Mouse (Mus musculus): ENCODE data around the gene Nfib. TPM values are rescaled to one million over a fixed set of nuclear protein-coding genes. Genes with fewer than 3 reads are reported as not detected.

Nfib gene
- polyA plus RNA-seq, 1 experiment from 2014 or later: 31.8 TPM

DNA sequence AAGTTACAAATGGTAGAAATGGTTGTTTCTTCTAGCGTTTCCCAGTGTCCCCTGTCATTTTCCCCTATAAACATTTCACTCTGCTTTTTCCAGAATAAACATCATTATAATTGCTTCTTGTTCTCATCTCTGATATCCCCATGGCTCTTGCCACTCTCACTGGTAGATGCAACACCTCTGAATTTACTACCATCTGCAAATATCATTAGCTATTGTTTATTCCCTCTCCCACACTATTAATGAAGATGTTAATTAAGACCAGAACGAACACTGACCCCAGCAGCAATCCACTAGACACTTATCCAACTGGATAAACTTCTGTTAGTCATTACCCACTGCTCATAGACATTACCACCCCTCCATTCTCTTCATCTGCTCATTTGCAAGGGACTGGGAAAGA lies 176.6 kb downstream of the Nfib start:
- no peak overlapping the region for H3K27ac ChIP-seq (replicated peaks; ENCODE audit: low read depth, low read length)
- H3K27me3 ChIP-seq (ENCODE audit: control insufficient read depth, insufficient read depth, low read length): no peaks in the 10 kb centered on the region
- H3K36me3 ChIP-seq (ENCODE audit: control insufficient read depth, insufficient read depth, low read length): no peaks in the 10 kb centered on the region
- H3K4me1 ChIP-seq (ENCODE audit: control insufficient read depth, insufficient read depth, low read length): peaks cover 9% of the 10 kb centered on the region
- ATAC-seq (ENCODE audit: insufficient number of reproducible peaks, low FRiP score, low TSS enrichment, low read depth) (no peak), DNase-seq (ENCODE audit: low spot score) (no peak)
- no peaks in the 10 kb centered on the region for H3K9me3 ChIP-seq (ENCODE audit: control insufficient read depth, low read length)
- 39% methylated on average over 2 of the region's 2 CpGs for WGBS
- H3K4me3 ChIP-seq (ENCODE audit: low read depth, low read length): no peak overlapping the region
- H3K4me2 ChIP-seq (ENCODE audit: low read depth, severe bottlenecking): no peak overlapping the region
- no peak overlapping the region for H3K9ac ChIP-seq (ENCODE audit: low read length)

GRCm38 (mm10) chr4:82519935-82520334 lies 185.6 kb downstream of the Nfib start:
- Histone ChIP-seq H3K27me3 (ENCODE audit: control insufficient read depth, insufficient read depth, low read length) (no peaks in the 10 kb centered on the region), H3K9me3 (ENCODE audit: control insufficient read depth, low read length) (no peaks in the 10 kb centered on the region), H3K4me2 (ENCODE audit: low read depth, severe bottlenecking) (no peak overlapping the region), H3K36me3 (ENCODE audit: control insufficient read depth, insufficient read depth, low read length) (no peaks in the 10 kb centered on the region), H3K27ac (replicated peaks; ENCODE audit: low read depth, low read length) (no peak overlapping the region), H3K4me3 (ENCODE audit: low read depth, low read length) (no peak overlapping the region), H3K9ac (ENCODE audit: low read length) (no peak overlapping the region), H3K4me1 (ENCODE audit: control insufficient read depth, insufficient read depth, low read length) (no peaks in the 10 kb centered on the region)
- ATAC-seq (ENCODE audit: insufficient number of reproducible peaks, low FRiP score, low TSS enrichment, low read depth) (no peak), DNase-seq (ENCODE audit: low spot score) (peak; percentile 19)
- 88% methylated on average over 4 of the region's 4 CpGs for WGBS

GRCm38 (mm10) chr4:82518132-82518531 lies 187.4 kb downstream of the Nfib start:
- Histone ChIP-seq H3K27ac (replicated peaks; ENCODE audit: low read depth, low read length) (no peak overlapping the region), H3K4me3 (ENCODE audit: low read depth, low read length) (no peak overlapping the region), H3K9me3 (ENCODE audit: control insufficient read depth, low read length) (no peaks in the 10 kb centered on the region), H3K4me1 (ENCODE audit: control insufficient read depth, insufficient read depth, low read length) (no peaks in the 10 kb centered on the region), H3K9ac (ENCODE audit: low read length) (no peak overlapping the region), H3K27me3 (ENCODE audit: control insufficient read depth, insufficient read depth, low read length) (no peaks in the 10 kb centered on the region), H3K4me2 (ENCODE audit: low read depth, severe bottlenecking) (no peak overlapping the region), H3K36me3 (ENCODE audit: control insufficient read depth, insufficient read depth, low read length) (no peaks in the 10 kb centered on the region)
- no peak for ATAC-seq (ENCODE audit: insufficient number of reproducible peaks, low FRiP score, low TSS enrichment, low read depth)
- no peak for DNase-seq (ENCODE audit: low spot score)
- 71% methylated on average over 1 of the region's 1 CpGs for WGBS

GRCm38 (mm10) chr4:82517311-82517710 lies 188.2 kb downstream of the Nfib start:
- Histone ChIP-seq H3K36me3 (ENCODE audit: control insufficient read depth, insufficient read depth, low read length) (no peaks in the 10 kb centered on the region), H3K27me3 (ENCODE audit: control insufficient read depth, insufficient read depth, low read length) (no peaks in the 10 kb centered on the region), H3K4me2 (ENCODE audit: low read depth, severe bottlenecking) (no peak overlapping the region), H3K4me1 (ENCODE audit: control insufficient read depth, insufficient read depth, low read length) (0 out of 2 replicates have a peak, but pooled peaks cover under 1% of the 10 kb centered on the region), H3K9me3 (ENCODE audit: control insufficient read depth, low read length) (no peaks in the 10 kb centered on the region), H3K9ac (ENCODE audit: low read length) (no peak overlapping the region), H3K27ac (replicated peaks; ENCODE audit: low read depth, low read length) (no peak overlapping the region), H3K4me3 (ENCODE audit: low read depth, low read length) (no peak overlapping the region)
- ATAC-seq (ENCODE audit: insufficient number of reproducible peaks, low FRiP score, low TSS enrichment, low read depth) (no peak), DNase-seq (ENCODE audit: low spot score) (peak; percentile 11)
- 84% methylated on average over 7 of the region's 7 CpGs for WGBS

GRCm38 (mm10) chr4:82516211-82516795 lies 189.2 kb downstream of the Nfib start:
- H3K36me3 ChIP-seq (ENCODE audit: control insufficient read depth, insufficient read depth, low read length): no peaks in the 10 kb centered on the region
- DNase-seq (ENCODE audit: low spot score) (peak; percentile 14), ATAC-seq (ENCODE audit: insufficient number of reproducible peaks, low FRiP score, low TSS enrichment, low read depth) (no peak)
- no peak overlapping the region for H3K4me3 ChIP-seq (ENCODE audit: low read depth, low read length)
- H3K9ac ChIP-seq (ENCODE audit: low read length): no peak overlapping the region
- peaks cover 7% of the 10 kb centered on the region for H3K4me1 ChIP-seq (ENCODE audit: control insufficient read depth, insufficient read depth, low read length)
- no peaks in the 10 kb centered on the region for H3K27me3 ChIP-seq (ENCODE audit: control insufficient read depth, insufficient read depth, low read length)
- no peaks in the 10 kb centered on the region for H3K9me3 ChIP-seq (ENCODE audit: control insufficient read depth, low read length)
- H3K27ac ChIP-seq (replicated peaks; ENCODE audit: low read depth, low read length): no peak overlapping the region
- H3K4me2 ChIP-seq (ENCODE audit: low read depth, severe bottlenecking): no peak overlapping the region
- 82% methylated on average over 6 of the region's 6 CpGs for WGBS

GRCm38 (mm10) chr4:82514921-82515320 lies 190.6 kb downstream of the Nfib start:
- WGBS: 90% methylated on average over 8 of the region's 8 CpGs
- ATAC-seq (ENCODE audit: insufficient number of reproducible peaks, low FRiP score, low TSS enrichment, low read depth): no peak

GRCm38 (mm10) chr4:82514373-82514772 lies 191.2 kb downstream of the Nfib start:
- no peak overlapping the region for H3K4me3 ChIP-seq (ENCODE audit: low read depth, low read length)
- H3K9ac ChIP-seq (ENCODE audit: low read length): no peak overlapping the region
- ATAC-seq (ENCODE audit: insufficient number of reproducible peaks, low FRiP score, low TSS enrichment, low read depth) (no peak), DNase-seq (ENCODE audit: low spot score) (peak; percentile 19)
- H3K9me3 ChIP-seq (ENCODE audit: control insufficient read depth, low read length): no peaks in the 10 kb centered on the region
- no peak overlapping the region for H3K4me2 ChIP-seq (ENCODE audit: low read depth, severe bottlenecking)
- no peaks in the 10 kb centered on the region for H3K36me3 ChIP-seq (ENCODE audit: control insufficient read depth, insufficient read depth, low read length)
- WGBS: 45% methylated on average over 1 of the region's 1 CpGs
- no peaks in the 10 kb centered on the region for H3K27me3 ChIP-seq (ENCODE audit: control insufficient read depth, insufficient read depth, low read length)
- H3K4me1 ChIP-seq (ENCODE audit: control insufficient read depth, insufficient read depth, low read length): peaks cover 22% of the 10 kb centered on the region
- H3K27ac ChIP-seq (replicated peaks; ENCODE audit: low read depth, low read length): no peak overlapping the region

More at GRCm38 (mm10) chr4:82514921-82515320, 190.6 kb downstream of the Nfib start:
- peak; percentile 11 for DNase-seq (ENCODE audit: low spot score)
- no peaks in the 10 kb centered on the region for H3K27me3 ChIP-seq (ENCODE audit: control insufficient read depth, insufficient read depth, low read length)
- no peak overlapping the region for H3K27ac ChIP-seq (replicated peaks; ENCODE audit: low read depth, low read length)
- H3K4me2 ChIP-seq (ENCODE audit: low read depth, severe bottlenecking): no peak overlapping the region
- no peaks in the 10 kb centered on the region for H3K36me3 ChIP-seq (ENCODE audit: control insufficient read depth, insufficient read depth, low read length)
- H3K9me3 ChIP-seq (ENCODE audit: control insufficient read depth, low read length): no peaks in the 10 kb centered on the region
- H3K4me3 ChIP-seq (ENCODE audit: low read depth, low read length): no peak overlapping the region
- H3K4me1 ChIP-seq (ENCODE audit: control insufficient read depth, insufficient read depth, low read length): peaks cover 16% of the 10 kb centered on the region
- no peak overlapping the region for H3K9ac ChIP-seq (ENCODE audit: low read length)

GRCm38 (mm10) chr4:82513426-82513750 lies 192.2 kb downstream of the Nfib start:
- peak overlapping the region; percentile 35 for H3K4me3 ChIP-seq (ENCODE audit: low read depth, low read length)
- peak overlapping the region; percentile 56; the same call in 1 of the 2 replicates for H3K27ac ChIP-seq (replicated peaks; ENCODE audit: low read depth, low read length)
- H3K9me3 ChIP-seq (ENCODE audit: control insufficient read depth, low read length): no peaks in the 10 kb centered on the region
- H3K27me3 ChIP-seq (ENCODE audit: control insufficient read depth, insufficient read depth, low read length): no peaks in the 10 kb centered on the region
- DNase-seq (ENCODE audit: low spot score): no peak
- peaks cover 29% of the 10 kb centered on the region for H3K4me1 ChIP-seq (ENCODE audit: control insufficient read depth, insufficient read depth, low read length)
- 1% methylated on average over 14 of the region's 14 CpGs for WGBS
- peak; percentile 74 for ATAC-seq (ENCODE audit: insufficient number of reproducible peaks, low FRiP score, low TSS enrichment, low read depth)
- H3K9ac ChIP-seq (ENCODE audit: low read length): peak overlapping the region; percentile 68
- no peaks in the 10 kb centered on the region for H3K36me3 ChIP-seq (ENCODE audit: control insufficient read depth, insufficient read depth, low read length)
- peak overlapping the region; percentile 88 for H3K4me2 ChIP-seq (ENCODE audit: low read depth, severe bottlenecking)

Measured in limb, embryonic 11.5 days (tissue).